Mouse (Mus musculus): Measurements from ENCODE around the gene Ice2. TPM values are rescaled to one million over a fixed set of nuclear protein-coding genes. Genes with fewer than 3 reads are reported as not detected.

The Ice2 gene
- total RNA-seq, 2 experiments from 2014 or later, result 27.5 to 35.4 TPM

GRCm38 (mm10) chr9:69397432-69397759, 310 bp upstream of the Ice2 start:
- ATAC-seq (replicated peaks; ENCODE audit: low FRiP score, low TSS enrichment, poor library complexity, severe bottlenecking), result peak; percentile 41

DNA sequence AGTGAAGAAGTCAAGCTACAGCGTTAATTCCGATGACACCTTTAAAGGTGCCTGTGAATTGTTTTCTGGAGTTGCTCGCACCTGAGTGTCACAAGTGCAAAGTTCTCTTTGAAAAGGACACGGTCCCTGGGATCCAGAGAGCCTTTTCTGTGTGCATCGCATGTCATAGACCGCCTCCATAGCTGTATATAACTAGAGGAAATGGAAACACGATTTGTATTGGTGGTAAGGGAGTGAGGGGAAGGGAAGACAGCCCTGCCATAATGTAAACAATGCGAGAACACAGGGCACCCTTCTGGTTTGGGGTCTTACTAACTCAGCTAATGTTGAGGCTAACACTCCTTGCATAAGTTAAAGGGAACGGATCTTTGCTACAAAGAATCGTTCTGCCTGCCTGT, 746 bp downstream of the Ice2 start:
- peak; percentile 35 for ATAC-seq (replicated peaks; ENCODE audit: low FRiP score, low TSS enrichment, poor library complexity, severe bottlenecking)

GRCm38 (mm10) chr9:69404671-69405070, 7.0 kb downstream of the Ice2 start:
- no peak for ATAC-seq (replicated peaks; ENCODE audit: low FRiP score, low TSS enrichment, poor library complexity, severe bottlenecking)

DNA sequence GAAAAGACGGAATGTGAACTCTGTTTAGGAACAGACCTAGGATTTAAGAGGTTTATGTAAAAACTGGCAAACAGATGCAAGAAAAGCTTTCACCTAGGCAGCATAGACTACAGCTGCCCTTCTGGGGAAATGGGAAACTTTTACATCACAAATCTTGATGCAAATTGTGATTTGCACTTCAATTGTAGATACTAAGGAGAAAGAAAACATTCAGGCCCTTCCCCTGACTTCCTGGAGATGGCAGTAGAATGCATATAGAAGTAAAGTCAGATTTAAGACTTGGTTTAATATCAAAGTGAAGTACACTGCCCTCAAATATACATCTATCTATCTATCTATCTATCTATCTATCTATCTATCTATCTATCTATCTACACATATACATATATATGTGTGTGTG, 21.8 kb downstream of the Ice2 start:
- no peak for ATAC-seq (replicated peaks; ENCODE audit: low FRiP score, low TSS enrichment, poor library complexity, severe bottlenecking)

DNA sequence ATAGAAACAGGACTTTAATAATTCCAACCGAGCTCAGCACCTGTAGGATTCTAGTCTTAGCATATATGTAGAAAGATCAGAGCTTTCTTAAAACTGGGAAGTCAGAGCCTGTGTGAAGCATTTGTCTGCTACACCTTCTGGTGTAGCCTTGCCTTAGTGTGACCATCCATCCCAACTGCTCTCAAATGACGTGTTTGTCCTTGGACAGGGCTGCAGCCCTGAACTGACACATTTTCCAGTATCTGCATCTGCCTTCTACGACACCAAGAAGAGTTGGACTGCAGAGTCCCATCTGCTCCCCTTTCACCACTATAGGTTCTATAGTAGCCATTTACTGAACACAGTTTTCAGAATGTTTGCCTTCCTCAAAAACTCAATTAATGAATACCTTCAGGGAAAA, 32.8 kb downstream of the Ice2 start:
- no peak for ATAC-seq (replicated peaks; ENCODE audit: low FRiP score, low TSS enrichment, poor library complexity, severe bottlenecking)

- no peak for ATAC-seq (replicated peaks; ENCODE audit: low FRiP score, low TSS enrichment, poor library complexity, severe bottlenecking)
These were observed 34.3 kb downstream of the Ice2 start for GRCm38 (mm10) chr9:69431863-69432555.

GRCm38 (mm10) chr9:69435194-69435593, 37.5 kb downstream of the Ice2 start:
- no peak for ATAC-seq (replicated peaks; ENCODE audit: low FRiP score, low TSS enrichment, poor library complexity, severe bottlenecking)

DNA sequence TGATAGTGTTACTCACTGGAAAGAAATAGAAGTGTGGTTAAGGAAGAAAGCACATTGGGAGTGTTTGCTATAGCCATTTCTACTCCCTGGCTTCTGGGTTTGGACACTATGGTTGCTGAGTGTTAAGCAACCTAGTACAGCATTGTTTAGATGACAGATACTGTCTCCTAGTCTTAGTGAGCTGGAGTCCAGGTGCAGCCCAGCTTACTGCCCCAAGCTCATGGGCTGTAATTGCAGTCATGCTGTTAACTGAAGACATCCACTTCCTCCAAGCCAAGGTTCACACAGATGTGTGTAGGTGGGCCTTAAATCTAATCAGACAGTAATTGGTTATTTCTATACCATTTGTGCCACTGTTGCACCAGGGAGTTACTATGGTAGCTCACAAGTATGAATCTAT, 38.0 kb downstream of the Ice2 start:
- no peak for ATAC-seq (replicated peaks; ENCODE audit: low FRiP score, low TSS enrichment, poor library complexity, severe bottlenecking)

GRCm38 (mm10) chr9:69439805-69440357, 42.2 kb downstream of the Ice2 start:
- ATAC-seq (replicated peaks; ENCODE audit: low FRiP score, low TSS enrichment, poor library complexity, severe bottlenecking), result no peak; the same call in 1 of the 2 replicates

- ATAC-seq (replicated peaks; ENCODE audit: low FRiP score, low TSS enrichment, poor library complexity, severe bottlenecking), result no peak
These were observed 44.8 kb downstream of the Ice2 start for GRCm38 (mm10) chr9:69442471-69443038.

DNA sequence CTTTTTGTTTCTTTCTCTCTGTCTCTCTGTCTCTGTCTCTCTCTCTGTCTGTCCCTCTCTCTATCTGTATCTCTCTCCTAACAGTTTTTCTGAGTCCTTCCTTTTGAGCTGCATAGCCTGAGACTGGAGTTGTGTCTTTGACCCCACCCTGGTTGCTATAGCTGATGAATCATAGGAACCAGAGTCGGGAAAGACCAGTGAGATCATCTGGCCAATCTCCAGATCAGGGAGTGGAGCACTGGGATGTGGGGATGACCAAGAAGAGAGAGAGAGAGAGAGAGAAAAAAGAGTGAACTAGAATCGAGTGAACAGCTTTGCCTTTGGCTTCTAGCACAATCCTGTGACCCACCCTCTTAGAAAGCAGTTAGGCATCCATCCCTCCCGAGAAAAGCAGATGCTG, 45.5 kb downstream of the Ice2 start:
- ATAC-seq (replicated peaks; ENCODE audit: low FRiP score, low TSS enrichment, poor library complexity, severe bottlenecking), result no peak

- no peak for ATAC-seq (replicated peaks; ENCODE audit: low FRiP score, low TSS enrichment, poor library complexity, severe bottlenecking)
These were observed 51.1 kb downstream of the Ice2 start for GRCm38 (mm10) chr9:69448801-69449200.

DNA sequence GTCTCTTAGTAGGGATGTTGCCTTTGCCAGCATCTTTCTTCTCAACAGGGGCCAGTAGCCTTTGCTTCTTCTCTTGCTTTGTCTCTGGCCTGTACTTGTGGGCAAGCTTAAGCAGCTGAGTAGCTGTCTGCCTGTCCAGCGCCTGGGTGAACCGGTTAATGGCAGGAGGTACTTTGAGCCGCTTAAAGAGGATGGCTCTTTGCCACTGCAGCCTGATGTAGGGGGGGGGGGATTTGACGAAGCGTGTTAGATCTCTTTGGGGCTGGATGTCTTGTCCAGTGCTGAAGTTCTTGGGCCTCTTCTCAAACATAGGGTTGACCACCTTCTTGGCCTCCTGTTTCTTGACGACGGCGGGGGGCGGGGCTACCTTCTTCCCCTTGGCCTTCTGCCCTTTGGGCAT, 52.9 kb downstream of the Ice2 start:
- ATAC-seq (replicated peaks; ENCODE audit: low FRiP score, low TSS enrichment, poor library complexity, severe bottlenecking), result no peak

DNA sequence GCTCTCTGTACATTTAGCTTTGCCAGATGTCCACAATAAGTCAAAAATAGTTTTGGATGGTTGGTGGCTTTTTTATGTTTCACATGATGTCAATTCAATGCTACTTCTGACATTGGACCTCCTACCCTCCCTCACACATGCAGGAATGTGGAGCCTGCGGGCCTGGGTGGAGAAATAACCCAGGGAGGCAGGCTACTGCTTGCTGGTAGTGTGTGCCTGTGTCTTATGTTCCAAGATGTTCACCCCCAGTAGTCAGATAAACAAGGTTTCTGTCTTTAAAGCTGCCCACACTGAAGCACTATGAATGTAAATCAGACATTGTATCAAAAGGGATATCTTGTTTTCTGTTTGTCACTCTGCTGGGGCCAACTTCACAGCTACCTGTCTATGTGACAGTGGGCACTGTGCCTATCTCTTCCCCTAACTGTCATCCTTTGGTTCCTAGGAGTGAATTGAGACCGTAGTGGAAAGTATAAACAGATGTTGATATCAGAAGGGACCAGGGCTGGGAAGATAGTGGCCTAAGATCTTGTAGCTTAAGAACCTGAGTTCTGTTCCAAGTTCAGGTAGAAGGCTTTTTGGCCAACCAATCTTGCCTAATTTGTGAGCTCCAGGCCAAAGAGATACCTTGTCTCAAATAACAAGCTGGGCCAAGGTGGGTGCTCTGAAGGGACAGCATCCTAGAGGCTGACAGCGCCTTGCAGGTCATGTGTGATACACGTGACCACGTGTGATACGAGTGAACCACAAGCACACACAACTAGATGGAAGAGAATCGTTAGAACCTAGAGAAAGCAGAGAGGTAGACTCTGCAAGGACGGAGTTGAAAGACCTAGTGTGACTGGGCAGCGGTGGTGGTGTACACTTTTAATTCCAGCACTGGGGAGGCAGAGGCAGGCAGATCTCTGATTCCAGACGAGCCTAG, 54.4 kb downstream of the Ice2 start:
- ATAC-seq (replicated peaks; ENCODE audit: low FRiP score, low TSS enrichment, poor library complexity, severe bottlenecking), result peak; percentile 45

GRCm38 (mm10) chr9:69453066-69453900, 55.6 kb downstream of the Ice2 start, which contains the start of gene Anxa2:
Gene Anxa2, plus strand, starts transcription at chr9:69453620.
- peak; percentile 51 for ATAC-seq (replicated peaks; ENCODE audit: low FRiP score, low TSS enrichment, poor library complexity, severe bottlenecking)

GRCm38 (mm10) chr9:69453901-69454666, 56.4 kb downstream of the Ice2 start:
- ATAC-seq (replicated peaks; ENCODE audit: low FRiP score, low TSS enrichment, poor library complexity, severe bottlenecking), result peak; percentile 66

- no peak for ATAC-seq (replicated peaks; ENCODE audit: low FRiP score, low TSS enrichment, poor library complexity, severe bottlenecking)
These were observed 57.0 kb downstream of the Ice2 start for GRCm38 (mm10) chr9:69454691-69455090.

DNA sequence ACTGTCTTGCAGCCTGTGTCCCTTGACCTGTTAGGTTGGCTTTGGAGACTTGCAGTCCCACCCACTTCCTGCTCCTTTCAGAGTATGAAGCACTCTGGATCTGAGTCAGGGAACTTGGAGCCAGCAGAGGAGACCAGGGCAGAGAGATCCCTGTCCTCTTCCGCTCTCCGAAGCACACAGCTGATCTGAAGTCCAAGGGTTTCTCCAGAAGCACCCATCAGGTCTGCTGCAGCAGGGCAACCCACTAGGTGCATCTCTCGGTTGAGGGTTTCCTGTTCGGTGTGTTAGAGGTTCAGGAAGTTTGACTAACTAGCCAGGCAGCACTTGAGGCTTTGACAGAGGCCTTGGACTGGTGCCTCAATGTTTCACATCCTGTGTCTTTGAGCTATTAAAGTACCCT, 57.7 kb downstream of the Ice2 start:
- no peak for ATAC-seq (replicated peaks; ENCODE audit: low FRiP score, low TSS enrichment, poor library complexity, severe bottlenecking)
